Mouse (Mus musculus) c-Kit-positive CD71-positive TER-119-negative erythroid progenitor cells, embryonic 14.5 days (primary cell): ENCODE results near the gene H2-Ab1.
A peak's percentile ranks its signal among the peaks of the same experiment; 100 is the strongest.

Experiments used
- DNase-seq: peaks from one replicate; pipeline ENCODE4 v3.0.0-alpha.2; 2013; ENCODE audit warnings: low read depth

Gene H2-Ab1

DNA sequence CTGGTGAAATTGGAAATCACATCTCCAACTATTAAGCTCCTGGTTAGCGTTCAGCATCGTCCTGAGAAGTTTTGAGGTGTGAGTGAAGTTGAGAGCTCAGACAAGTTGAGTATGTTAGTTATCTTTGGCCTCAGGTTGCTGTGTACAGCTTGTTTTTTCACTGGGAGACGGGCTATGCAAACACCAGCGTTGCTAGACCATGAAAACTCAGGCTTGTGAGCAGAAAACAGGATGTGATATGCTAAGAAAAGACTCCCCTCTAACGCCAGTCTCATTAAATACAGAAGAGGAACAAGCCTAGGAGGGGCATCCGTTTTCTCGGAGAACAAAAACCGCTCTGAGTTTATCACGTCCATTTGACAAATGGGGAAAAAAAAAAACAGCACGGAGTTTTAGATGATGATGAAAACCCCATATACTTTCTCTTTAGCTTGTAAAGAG, 17.9 kb upstream of the H2-Ab1 start:
- no peak for DNase-seq

DNA sequence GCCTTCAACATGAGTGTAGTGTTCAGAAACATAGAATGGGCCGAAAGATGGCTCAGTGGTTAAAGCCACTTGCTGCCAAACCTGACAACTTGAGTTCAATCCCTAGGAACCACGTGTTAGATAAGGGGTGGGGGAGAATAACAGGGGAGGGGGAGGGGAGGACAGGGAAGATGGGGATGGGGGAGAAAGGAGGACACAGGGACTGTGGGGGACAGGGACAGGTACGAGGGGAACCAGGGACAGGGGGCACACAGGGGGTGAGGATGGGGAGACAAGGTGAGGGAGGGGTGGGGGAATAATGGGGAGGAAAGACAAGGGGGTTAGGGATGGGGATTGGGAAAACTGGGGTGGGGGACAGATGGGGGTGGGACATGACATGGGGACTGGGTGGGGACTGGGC, 17.1 kb upstream of the H2-Ab1 start:
- no peak for DNase-seq

DNA sequence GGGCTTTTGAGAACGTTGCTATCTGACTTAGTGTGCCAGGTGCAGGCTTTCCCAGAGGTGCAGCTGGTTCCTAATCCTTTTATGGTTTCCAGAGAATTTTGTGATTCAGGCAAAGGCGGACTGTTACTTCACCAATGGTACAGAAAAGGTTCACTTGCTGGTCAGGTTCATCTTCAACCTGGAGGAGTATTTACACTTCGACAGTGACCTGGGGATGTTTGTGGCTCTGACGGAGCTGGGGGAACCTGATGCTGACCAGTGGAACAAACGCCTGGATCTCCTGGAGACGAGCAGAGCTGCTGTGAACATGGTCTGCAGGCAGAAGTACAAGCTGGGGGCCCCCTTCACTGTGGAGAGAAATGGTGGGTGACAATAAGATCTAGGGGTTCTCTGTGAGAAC, 16.6 kb upstream of the H2-Ab1 start:
- no peak for DNase-seq

DNA sequence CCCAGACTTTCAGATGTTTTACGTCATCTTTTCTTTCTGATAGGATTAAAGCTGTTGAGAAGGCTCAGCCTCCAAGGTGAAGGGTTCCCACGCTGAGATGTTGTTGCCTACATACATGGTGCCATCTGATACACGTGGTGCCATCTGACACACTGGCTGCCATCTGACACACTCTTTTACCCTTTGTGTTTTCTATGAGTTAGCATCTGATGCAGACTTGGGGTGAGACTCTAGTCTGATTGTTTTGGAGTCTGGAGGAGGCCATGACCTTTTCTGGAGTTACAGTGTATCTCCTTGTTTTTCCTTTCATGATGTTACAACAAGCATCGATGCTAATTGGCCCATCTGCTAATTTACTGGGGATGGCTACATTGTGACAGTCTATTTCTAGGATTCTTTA, 12.8 kb upstream of the H2-Ab1 start:
- no peak for DNase-seq

DNA sequence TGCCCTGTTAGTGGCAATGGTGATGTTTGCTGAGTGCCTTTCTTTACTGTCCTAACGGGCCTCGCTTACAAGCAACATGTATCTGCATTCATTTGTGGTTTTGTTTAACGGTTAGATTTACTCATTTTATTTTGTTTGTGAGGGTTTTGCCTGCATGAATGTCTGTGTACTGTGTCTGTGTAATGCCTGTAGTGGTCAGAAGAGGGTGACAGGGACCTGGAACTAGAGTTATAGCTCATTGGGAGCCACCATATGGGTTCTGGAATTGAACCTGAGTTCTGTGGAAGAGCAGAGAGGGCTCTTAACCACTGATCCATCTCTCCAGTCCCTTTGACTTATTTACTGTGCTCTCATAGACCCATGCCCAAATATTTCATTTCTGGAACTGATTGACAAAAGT, 10.4 kb upstream of the H2-Ab1 start:
- no peak for DNase-seq

DNA sequence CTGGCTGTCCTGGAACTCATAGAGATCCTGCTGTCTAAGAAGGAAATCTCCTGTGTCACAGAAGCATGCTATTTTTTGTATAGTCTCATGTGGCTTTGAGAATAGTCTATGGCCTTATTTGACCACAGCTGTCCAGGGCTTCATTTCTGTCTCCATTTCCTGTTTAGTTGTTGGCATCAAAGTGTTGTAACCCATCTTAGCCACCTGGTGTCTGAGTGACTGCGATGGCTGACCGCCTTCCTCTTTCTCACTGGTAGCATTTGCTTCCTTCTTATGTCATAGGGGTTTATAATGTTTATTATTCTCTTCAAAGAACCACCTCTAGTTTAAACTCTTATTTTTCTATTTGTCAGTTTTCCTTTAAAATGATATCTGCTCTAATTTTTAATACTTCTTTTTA, 8.7 kb upstream of the H2-Ab1 start:
- DNase-seq, result no peak

DNA sequence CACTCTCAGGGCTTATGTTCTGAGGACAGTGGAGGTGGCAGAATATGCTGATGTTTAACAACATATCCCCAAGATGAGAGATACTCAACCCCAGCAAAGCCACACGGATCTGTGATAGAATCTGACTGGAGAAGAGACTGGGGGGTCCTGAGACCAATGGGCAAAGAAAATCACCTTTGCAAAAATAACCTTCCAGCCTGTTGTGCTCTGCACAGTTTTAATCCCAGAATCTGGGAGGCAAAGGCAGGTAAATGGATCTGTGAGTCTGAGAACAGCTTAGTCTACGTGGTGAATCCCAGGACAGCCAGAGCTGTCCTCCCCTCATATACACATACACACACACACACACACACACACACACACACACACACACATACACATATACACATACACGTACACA, 8.1 kb upstream of the H2-Ab1 start:
- DNase-seq, result no peak

DNA sequence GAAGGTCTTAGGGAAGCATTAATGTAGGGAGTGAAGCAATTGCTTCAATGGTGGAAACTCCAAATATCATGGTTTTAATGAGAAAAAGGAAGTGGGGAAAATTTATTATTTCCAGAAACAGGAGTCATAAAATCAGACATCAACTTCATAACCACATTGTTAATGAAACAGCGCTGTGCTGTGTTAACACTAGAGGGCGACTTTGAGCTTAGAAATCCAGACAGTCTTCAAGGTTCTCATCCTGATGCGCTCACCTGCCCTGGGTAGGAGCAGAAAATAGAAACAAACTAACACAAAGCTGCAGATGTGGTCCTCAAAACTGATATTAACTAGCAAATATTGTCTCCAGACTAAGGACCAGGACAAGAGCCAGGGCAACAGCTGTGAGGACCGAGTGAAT, 7.6 kb upstream of the H2-Ab1 start:
- DNase-seq, result peak; percentile 37

DNA sequence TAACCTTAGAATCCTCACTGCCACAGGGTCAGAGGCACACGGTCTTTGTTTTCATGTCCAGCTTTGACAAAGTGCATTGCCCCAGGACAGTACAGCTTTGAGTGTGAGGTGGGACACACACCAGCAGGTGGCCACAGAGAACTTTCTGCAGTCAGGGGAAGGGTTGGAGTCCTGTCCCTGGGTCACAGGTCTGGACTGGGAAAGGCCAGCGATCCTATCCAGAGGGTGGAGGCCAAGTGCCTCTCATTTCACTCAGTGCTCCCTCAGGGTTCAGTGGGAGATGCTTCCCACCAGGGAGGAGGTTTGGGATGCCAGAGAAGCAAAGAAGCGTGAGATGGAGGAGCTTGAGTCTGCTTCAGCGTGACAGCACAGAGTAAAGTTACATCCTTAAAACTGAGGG, 5.8 kb upstream of the H2-Ab1 start:
- DNase-seq, result no peak

DNA sequence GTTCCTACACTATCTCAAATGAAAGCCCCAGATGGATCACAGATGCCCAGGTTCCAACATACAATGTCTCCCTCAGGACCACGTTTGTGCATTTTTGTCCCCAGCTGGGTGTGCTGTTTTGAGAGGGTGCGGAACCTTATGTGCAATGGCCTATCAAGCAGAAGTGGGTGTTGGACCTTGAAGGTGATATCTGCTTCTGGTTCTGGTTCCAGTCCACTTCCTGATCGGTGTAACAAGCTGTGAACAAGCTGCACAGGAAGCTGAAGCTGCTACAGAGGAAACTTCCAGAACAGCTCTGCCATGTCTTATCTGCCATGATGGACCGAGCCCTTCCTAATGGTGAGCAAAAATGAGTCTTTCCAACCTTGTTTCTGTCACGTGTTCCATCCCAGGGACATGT, 988 bp upstream of the H2-Ab1 start:
- DNase-seq, result no peak

DNA sequence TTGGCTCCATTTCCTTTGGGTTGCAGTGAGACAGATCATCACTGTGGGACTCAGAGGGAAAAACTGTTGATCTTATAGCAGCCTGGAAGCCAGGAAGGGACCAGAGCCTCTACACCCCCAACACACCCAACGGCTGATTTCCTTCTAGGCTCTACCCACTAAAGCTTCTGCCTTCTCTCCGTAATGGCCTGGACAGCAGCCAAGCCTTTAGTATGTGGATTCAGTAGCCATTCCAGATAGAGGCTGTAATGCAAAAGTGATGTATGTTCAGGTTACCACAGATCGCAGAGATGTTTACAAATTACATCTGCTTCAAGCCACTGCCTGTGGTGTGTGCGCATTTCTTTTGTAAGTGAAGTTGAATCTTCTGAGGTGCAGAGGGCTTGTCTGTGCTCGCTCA, 3.1 kb downstream of the H2-Ab1 start:
- DNase-seq, result no peak

DNA sequence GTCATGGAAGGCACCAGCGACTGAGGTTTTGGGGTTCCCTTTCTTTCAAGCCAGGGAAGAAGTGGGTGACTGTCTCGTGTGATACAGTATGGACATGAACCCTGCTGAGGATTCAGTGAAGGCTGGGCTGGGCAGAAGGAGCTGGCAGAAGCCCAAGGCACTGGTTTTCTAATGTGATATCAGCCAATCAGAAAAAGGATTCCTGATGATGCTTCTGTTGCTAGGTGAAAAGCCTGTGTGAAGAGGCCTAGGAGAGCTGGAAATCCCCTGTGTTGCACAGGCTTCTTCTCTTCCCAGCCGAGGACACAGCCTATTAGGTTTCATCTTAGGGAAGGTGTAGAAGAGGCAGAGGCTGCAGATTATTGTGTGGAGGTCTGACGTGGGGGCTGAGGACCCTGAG, 4.0 kb downstream of the H2-Ab1 start:
- peak; percentile 39 for DNase-seq

DNA sequence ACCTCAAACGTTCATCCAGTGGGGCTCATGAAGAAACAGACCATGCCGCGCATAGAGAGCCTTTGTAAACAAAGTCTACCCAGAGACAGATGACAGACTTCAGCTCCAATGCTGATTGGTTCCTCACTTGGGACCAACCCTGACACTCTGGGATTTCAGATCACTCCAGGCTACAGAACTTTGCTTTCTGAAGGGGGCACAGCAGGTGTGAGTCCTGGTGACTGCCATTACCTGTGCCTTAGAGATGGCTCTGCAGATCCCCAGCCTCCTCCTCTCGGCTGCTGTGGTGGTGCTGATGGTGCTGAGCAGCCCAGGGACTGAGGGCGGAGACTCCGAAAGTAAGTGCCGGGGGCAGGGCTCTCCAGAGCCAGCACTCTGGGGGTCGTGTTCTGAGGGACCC, 5.6 kb downstream of the H2-Ab1 start:
- peak; percentile 51 for DNase-seq

DNA sequence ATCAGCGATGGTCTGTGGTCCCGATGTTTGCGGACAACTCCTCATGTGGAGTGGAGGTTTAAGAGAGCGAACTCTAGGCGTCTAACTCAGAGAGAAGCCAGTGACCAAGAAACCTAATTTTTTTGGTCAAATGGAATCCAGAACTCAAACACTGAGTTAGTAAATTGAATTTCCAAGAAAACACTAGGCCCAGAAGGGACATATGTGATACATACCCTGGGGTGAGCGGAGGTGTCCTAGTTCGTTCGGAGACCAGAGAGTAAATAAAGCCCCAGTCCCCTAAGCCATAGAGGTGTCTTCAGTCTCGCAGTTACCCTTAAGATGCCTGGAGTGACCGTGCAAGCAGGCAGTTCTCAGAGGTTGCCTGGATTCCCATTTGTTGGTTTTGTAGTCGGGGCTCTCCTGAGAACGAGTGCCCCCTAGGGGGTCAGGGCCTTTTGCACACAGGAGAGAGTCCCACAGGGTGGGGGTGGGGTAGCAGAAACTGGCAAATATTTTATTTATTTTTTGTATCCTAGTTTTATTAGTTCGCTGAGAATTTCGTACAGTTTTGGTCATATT, 6.4 kb downstream of the H2-Ab1 start:
- no peak for DNase-seq

DNA sequence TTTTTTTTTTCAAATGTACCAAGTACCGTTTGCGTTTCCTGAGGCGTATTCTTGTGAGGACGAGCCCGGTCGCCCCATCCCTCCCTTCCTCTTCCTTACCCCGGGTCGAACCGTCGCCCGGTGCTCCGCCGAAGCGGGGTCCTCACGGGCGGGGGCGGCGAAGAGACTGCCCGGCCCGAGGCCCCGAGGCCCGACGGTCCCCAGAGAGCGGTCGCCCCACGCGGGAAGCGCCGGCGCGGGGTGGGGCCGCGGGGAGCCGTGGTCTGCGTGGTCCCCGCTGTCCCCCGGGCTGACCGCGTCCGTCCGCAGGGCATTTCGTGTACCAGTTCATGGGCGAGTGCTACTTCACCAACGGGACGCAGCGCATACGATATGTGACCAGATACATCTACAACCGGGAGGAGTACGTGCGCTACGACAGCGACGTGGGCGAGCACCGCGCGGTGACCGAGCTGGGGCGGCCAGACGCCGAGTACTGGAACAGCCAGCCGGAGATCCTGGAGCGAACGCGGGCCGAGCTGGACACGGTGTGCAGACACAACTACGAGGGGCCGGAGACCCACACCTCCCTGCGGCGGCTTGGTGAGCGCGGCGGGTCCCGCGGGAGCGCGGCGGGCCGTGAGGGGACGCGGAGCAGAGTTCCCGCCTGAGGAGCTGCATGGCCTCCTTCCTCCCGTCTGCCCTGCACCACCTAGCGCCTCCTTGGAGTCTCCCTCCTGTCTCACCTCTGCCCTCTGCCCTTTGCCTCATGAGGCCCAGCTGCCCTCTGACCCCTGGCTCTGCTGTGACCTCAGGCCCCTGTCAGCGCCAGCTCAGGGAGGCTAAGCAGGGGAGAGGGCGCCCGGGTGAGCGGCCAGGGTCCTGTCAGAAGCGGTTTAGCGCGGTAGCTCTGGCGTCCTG, 7.2 kb downstream of the H2-Ab1 start:
- DNase-seq, result no peak

DNA sequence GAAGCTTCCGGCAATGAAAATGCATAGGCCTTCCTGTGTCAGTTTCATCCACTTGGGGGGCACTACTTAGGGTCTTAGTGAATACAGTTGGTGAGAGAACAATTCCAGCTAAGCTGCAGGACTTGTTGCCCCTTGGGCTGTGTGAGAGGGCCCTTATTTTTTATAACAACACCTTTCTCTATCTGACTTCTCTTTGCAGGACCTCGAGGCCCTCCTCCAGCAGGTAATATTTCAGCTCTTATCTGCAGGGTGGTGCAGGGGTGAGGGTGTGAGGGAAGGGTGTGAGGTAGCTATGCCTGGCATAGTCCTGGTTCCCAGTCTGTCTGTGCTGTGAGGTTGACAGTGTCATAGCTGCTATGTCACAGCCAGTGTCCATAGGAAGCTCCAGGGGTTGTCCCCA, 10.8 kb downstream of the H2-Ab1 start:
- no peak for DNase-seq

DNA sequence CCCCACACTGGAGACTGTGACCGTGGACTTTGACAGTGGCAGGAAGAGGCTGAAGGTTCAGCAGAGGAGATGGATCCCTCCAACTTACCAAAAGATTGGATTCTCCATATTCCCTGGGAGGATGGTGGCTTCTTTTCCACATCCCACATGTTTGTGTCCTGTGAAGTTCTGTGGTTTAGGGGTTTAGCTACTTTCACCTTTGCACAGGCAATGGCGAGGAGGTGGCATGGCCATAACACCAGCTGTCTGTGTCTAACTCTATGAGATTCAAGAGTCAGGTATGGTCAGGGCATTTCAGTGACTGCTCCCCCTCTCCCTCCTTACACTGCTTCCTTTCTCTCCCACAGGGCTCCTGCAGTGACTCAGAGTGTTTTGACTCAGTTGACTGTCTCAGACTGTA, 11.3 kb downstream of the H2-Ab1 start:
- no peak for DNase-seq

DNA sequence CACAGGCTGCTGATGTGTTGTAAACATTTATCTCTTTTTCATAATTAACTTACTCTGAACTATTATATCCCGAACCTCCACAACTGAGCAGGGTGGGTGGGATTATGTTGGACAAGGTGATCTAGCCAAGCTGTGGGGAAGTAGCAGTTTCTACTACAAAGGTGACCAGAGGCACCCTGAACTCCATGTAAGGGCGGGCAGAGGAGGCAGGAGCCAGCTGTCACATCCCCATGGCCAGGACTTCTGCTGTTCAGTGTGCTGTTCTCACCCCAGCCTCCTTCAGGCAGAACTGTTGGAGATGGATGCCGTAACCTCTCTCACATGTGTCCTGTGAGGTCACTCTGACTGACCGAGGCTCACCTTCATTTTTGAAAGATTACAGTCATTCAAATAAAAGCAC, 12.3 kb downstream of the H2-Ab1 start:
- no peak for DNase-seq

DNA sequence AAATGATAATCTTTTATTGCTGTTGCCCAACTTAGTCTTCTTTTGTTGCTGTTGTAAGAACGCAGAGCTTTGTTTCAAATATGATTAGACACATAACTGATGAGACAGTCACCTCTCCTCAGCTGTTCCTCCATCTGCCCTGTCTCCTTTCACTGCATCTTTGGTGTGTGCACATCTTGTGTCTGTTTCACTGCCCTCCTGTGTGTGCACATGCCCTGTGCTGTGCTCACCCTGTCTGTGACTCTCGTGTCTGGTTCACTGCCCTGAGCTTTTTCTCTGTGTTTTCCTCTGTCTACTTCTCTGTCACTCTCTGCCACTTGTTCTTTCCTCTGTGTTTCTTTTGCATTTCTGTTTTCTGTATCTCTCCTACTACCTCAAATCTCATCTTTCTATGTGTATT, 12.7 kb downstream of the H2-Ab1 start:
- no peak for DNase-seq

DNA sequence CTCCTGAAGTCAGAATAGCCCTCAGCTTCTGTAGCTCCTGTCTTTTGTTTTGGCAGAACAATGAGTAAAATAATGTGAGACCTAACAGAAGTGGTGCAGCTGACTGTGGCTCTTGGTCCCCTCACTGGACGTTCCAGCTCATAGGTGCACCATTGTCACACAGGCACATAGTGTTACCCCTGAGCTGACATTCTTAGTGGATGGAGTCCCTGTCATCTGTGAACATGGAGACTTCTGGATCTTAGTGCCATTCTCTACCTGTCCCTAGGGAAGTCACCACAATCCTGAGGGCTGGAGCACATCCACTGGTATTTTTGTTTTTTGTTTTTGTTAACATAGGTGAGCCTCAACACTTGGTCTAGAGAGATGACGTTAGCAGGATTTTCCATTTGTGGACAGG, 13.5 kb downstream of the H2-Ab1 start:
- no peak for DNase-seq

DNA sequence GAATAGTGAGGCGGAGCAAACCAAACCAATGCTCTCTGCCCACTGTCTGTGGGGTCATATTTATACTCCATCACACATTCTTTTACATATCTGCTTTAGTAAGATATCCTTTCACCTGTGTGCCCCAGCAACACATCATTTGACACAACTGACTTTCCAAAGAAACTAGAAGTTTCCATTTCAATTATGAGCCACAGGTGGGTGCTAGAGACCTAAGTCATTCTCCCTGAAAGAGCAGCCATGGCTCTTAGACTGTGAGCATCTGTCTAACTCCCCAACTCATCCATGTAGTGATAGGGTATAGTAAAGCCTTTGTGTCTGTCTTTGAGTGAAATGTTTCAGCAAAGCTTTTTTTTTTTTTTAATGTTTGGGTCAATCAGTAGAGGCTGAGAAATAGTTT, 14.6 kb downstream of the H2-Ab1 start:
- no peak for DNase-seq

DNA sequence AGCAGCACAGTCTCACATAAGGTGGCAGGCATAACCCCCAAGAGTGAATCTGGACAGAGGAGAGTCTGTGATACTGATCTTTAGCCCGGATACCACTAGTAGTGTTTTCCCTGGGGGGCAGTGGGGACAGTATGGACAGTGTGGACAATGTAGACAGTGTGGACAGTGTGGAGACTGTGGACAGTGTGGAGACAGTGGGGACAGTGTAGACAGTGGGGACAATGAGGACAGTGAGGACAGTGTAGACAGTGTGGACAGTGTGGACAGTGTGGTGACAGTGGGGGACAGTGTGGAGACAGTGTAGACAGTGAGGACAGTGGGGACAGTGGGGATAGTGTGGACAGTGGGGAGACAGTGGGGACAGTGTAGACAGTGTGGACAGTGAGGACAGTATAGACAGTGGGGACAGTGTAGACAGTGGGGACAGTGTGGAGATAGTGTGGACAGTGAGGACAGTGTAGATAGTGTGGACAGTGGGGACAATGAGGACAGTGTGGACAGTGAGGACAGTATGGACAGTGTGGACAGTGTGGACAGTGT, 23.1 kb downstream of the H2-Ab1 start:
- no peak for DNase-seq

DNA sequence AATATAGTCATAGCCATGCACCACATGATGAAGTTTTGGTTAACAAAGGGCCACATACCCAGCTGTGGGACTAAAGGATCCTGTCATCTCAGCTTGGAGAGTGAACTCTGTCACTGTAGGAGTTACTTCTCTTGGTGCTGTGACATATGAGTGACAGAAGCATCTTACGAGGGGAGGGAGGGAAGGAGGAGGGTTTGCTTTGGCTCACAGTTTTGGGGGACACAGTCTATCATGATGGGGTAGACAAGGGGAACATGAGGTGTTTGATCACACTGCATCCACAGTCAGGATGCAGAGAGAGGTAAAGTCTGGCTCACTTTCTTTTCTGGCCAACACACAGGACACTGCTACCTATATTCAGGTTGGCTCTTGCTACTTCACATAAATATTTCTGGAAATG, 24.3 kb downstream of the H2-Ab1 start:
- DNase-seq, result no peak

DNA sequence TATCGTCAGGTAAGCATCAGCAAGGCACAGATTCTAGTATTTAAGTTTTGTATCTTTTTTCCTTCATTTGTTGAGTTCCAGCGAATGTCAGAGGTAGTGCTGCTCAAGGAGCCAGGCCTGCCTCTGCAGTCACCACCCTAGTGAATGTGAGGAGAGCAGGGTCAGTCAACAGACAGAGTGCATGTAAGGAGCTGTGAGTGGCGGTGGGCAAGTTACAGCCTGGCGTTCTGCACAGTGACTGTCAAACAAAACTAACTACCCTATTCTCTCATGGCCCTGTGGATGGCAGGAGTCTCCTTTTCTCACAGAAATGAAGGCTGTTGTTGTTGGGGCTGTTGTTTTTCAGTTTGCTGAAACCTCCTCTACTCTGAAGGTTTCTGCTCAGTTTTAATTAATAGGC, 27.9 kb downstream of the H2-Ab1 start:
- DNase-seq, result no peak
